Mouse (Mus musculus): ENCODE data around the gene Nlk. TPM values are rescaled to one million over a fixed set of nuclear protein-coding genes. Genes with fewer than 3 reads are reported as not detected.

Gene Nlk
- polyA plus RNA-seq, 1 experiment from 2014 or later, result 29.4 TPM

DNA sequence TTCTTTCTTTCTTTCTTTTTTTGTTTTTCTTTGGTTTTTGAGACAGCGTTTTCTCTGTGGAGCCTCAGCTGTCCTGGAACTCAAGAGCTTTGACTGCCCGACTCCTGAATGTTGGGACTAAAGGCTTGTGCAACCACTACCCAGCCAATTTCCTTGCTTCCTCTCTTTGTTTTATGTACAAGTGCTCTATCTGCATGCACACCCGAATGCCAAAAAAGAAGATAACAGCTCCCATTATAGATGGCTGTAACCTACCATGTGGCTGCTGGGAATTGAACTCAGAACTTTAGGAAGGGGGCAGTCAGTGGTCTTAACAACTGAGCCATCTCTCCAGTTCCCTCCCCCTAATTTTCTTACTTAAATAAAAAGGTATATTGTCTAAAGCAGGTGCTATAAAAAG, 77.0 kb downstream of the Nlk start:
- Histone ChIP-seq H3K36me3 (ENCODE audit: control insufficient read depth, insufficient read depth, low read length) (no peaks in the 10 kb centered on the region), H3K4me2 (ENCODE audit: low read depth, low read length) (no peak overlapping the region), H3K4me3 (ENCODE audit: low read depth, low read length) (no peak overlapping the region), H3K27ac (ENCODE audit: low read depth, low read length) (no peak overlapping the region), H3K9ac (replicated peaks; ENCODE audit: low read depth, low read length) (no peak overlapping the region), H3K4me1 (ENCODE audit: control insufficient read depth, insufficient read depth, low read length) (no peaks in the 10 kb centered on the region), H3K27me3 (ENCODE audit: control insufficient read depth, insufficient read depth, low read length) (no peaks in the 10 kb centered on the region), H3K9me3 (ENCODE audit: control insufficient read depth, low read length) (no peaks in the 10 kb centered on the region)
- ATAC-seq (ENCODE audit: low read depth), result no peak
- 89% methylated on average over 3 of the region's 3 CpGs for WGBS

DNA sequence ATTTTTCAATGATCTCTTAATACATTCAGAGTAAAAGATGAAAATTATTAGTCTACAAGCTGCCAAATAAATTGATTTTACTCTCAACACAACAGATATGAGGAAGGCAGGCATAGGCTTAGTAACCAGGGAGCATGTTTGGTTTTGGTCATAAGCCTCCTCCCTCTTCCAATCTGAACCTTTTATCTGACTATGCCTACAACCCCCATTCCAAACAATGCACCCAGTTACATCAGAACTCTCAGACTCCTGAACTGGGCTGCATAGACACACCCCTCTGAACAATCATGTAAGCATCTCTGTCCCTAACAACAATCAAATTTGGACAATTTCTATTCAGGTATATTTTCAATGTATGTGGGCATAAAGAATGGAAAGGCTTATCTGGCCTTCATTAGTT, 85.9 kb downstream of the Nlk start:
- Histone ChIP-seq H3K4me2 (ENCODE audit: low read depth, low read length) (no peak overlapping the region), H3K27me3 (ENCODE audit: control insufficient read depth, insufficient read depth, low read length) (no peaks in the 10 kb centered on the region), H3K27ac (ENCODE audit: low read depth, low read length) (no peak overlapping the region), H3K4me3 (ENCODE audit: low read depth, low read length) (no peak overlapping the region), H3K9ac (replicated peaks; ENCODE audit: low read depth, low read length) (no peak overlapping the region), H3K36me3 (ENCODE audit: control insufficient read depth, insufficient read depth, low read length) (no peaks in the 10 kb centered on the region), H3K4me1 (ENCODE audit: control insufficient read depth, insufficient read depth, low read length) (no peaks in the 10 kb centered on the region), H3K9me3 (ENCODE audit: control insufficient read depth, low read length) (no peaks in the 10 kb centered on the region)
- no peak for ATAC-seq (ENCODE audit: low read depth)

DNA sequence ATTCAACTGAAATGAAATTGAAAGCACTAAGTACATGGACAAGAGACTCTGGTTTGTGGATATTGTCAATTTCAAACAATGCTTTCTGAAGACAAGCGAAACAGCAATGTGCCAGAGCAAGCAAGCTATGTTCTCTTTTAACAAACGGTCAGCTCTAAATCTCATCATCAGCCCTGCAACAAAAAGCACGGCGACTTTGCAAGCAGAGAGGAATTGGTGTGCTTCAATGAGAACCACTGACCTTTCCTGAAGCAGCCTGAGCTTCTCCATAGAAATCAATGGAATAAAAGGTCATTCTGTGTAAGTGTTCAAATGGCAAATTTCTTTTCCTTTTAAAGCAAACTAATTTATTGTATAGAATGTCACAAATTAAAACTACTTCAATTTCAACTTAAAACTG, 87.5 kb downstream of the Nlk start:
- Histone ChIP-seq H3K27me3 (ENCODE audit: control insufficient read depth, insufficient read depth, low read length) (no peaks in the 10 kb centered on the region), H3K4me1 (ENCODE audit: control insufficient read depth, insufficient read depth, low read length) (no peaks in the 10 kb centered on the region), H3K27ac (ENCODE audit: low read depth, low read length) (no peak overlapping the region), H3K4me2 (ENCODE audit: low read depth, low read length) (no peak overlapping the region), H3K9me3 (ENCODE audit: control insufficient read depth, low read length) (no peaks in the 10 kb centered on the region), H3K36me3 (ENCODE audit: control insufficient read depth, insufficient read depth, low read length) (no peaks in the 10 kb centered on the region), H3K9ac (replicated peaks; ENCODE audit: low read depth, low read length) (no peak overlapping the region), H3K4me3 (ENCODE audit: low read depth, low read length) (no peak overlapping the region)
- no peak for ATAC-seq (ENCODE audit: low read depth)
- 81% methylated on average over 4 of the region's 4 CpGs for WGBS

DNA sequence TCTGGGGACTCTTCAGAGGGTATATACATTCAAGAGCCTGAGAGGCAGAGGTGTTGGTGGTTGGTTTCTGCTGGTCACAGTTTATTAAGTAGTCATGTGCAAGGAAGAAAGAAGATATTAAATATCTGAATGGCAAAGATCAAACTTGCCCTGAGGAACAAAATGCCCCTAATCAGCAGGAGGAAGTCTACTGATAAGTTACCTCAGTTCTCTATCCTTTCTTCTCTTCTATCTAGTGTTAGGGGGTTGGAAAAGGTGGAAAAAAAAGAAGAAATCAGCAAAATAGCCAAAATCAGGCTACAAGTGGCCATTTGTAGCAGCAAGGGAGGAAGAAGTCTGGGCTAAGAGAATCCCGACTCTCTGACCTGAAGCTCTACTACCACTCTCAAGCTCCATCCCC, 92.3 kb downstream of the Nlk start:
- Histone ChIP-seq H3K27me3 (ENCODE audit: control insufficient read depth, insufficient read depth, low read length) (no peaks in the 10 kb centered on the region), H3K4me3 (ENCODE audit: low read depth, low read length) (no peak overlapping the region), H3K4me1 (ENCODE audit: control insufficient read depth, insufficient read depth, low read length) (no peaks in the 10 kb centered on the region), H3K9me3 (ENCODE audit: control insufficient read depth, low read length) (no peaks in the 10 kb centered on the region), H3K9ac (replicated peaks; ENCODE audit: low read depth, low read length) (no peak overlapping the region), H3K4me2 (ENCODE audit: low read depth, low read length) (no peak overlapping the region), H3K27ac (ENCODE audit: low read depth, low read length) (no peak overlapping the region), H3K36me3 (ENCODE audit: control insufficient read depth, insufficient read depth, low read length) (peaks cover 5% of the 10 kb centered on the region; the same call in 1 of the 2 replicates)
- WGBS, result 86% methylated on average over 1 of the region's 1 CpGs
- ATAC-seq (ENCODE audit: low read depth), result no peak

GRCm38 (mm10) chr11:78602781-78603180, 94.4 kb downstream of the Nlk start:
- H3K27ac ChIP-seq (ENCODE audit: low read depth, low read length), result no peak overlapping the region
- 93% methylated on average over 3 of the region's 3 CpGs for WGBS
- no peak overlapping the region for H3K4me3 ChIP-seq (ENCODE audit: low read depth, low read length)
- peaks cover 5% of the 10 kb centered on the region; the same call in 1 of the 2 replicates for H3K36me3 ChIP-seq (ENCODE audit: control insufficient read depth, insufficient read depth, low read length)
- H3K9me3 ChIP-seq (ENCODE audit: control insufficient read depth, low read length), result no peaks in the 10 kb centered on the region
- H3K4me2 ChIP-seq (ENCODE audit: low read depth, low read length), result no peak overlapping the region
- H3K27me3 ChIP-seq (ENCODE audit: control insufficient read depth, insufficient read depth, low read length), result no peaks in the 10 kb centered on the region
- no peak overlapping the region for H3K9ac ChIP-seq (replicated peaks; ENCODE audit: low read depth, low read length)
- no peaks in the 10 kb centered on the region for H3K4me1 ChIP-seq (ENCODE audit: control insufficient read depth, insufficient read depth, low read length)
- no peak for ATAC-seq (ENCODE audit: low read depth)

GRCm38 (mm10) chr11:78600926-78601590, 96.1 kb downstream of the Nlk start:
- WGBS, result 85% methylated on average over 4 of the region's 4 CpGs
- Histone ChIP-seq H3K9me3 (ENCODE audit: control insufficient read depth, low read length) (no peaks in the 10 kb centered on the region), H3K27me3 (ENCODE audit: control insufficient read depth, insufficient read depth, low read length) (no peaks in the 10 kb centered on the region), H3K36me3 (ENCODE audit: control insufficient read depth, insufficient read depth, low read length) (peaks cover 5% of the 10 kb centered on the region; the same call in 1 of the 2 replicates), H3K4me3 (ENCODE audit: low read depth, low read length) (no peak overlapping the region), H3K4me2 (ENCODE audit: low read depth, low read length) (no peak overlapping the region), H3K4me1 (ENCODE audit: control insufficient read depth, insufficient read depth, low read length) (peaks cover 4% of the 10 kb centered on the region; the same call in 1 of the 2 replicates), H3K9ac (replicated peaks; ENCODE audit: low read depth, low read length) (no peak overlapping the region), H3K27ac (ENCODE audit: low read depth, low read length) (no peak overlapping the region)
- no peak for ATAC-seq (ENCODE audit: low read depth)

GRCm38 (mm10) chr11:78600496-78600895, 96.7 kb downstream of the Nlk start:
- Histone ChIP-seq H3K27ac (ENCODE audit: low read depth, low read length) (no peak overlapping the region), H3K4me2 (ENCODE audit: low read depth, low read length) (no peak overlapping the region), H3K9me3 (ENCODE audit: control insufficient read depth, low read length) (no peaks in the 10 kb centered on the region), H3K36me3 (ENCODE audit: control insufficient read depth, insufficient read depth, low read length) (peaks cover 5% of the 10 kb centered on the region; the same call in 1 of the 2 replicates), H3K4me3 (ENCODE audit: low read depth, low read length) (no peak overlapping the region), H3K9ac (replicated peaks; ENCODE audit: low read depth, low read length) (no peak overlapping the region), H3K4me1 (ENCODE audit: control insufficient read depth, insufficient read depth, low read length) (peaks cover 4% of the 10 kb centered on the region; the same call in 1 of the 2 replicates), H3K27me3 (ENCODE audit: control insufficient read depth, insufficient read depth, low read length) (no peaks in the 10 kb centered on the region)
- ATAC-seq (ENCODE audit: low read depth), result no peak
- 89% methylated on average over 3 of the region's 3 CpGs for WGBS

- no peak for ATAC-seq (ENCODE audit: low read depth)
- Histone ChIP-seq H3K4me3 (ENCODE audit: low read depth, low read length) (no peak overlapping the region), H3K27me3 (ENCODE audit: control insufficient read depth, insufficient read depth, low read length) (no peaks in the 10 kb centered on the region), H3K9ac (replicated peaks; ENCODE audit: low read depth, low read length) (no peak overlapping the region), H3K4me2 (ENCODE audit: low read depth, low read length) (no peak overlapping the region), H3K9me3 (ENCODE audit: control insufficient read depth, low read length) (no peaks in the 10 kb centered on the region), H3K36me3 (ENCODE audit: control insufficient read depth, insufficient read depth, low read length) (peaks cover 5% of the 10 kb centered on the region; the same call in 1 of the 2 replicates), H3K4me1 (ENCODE audit: control insufficient read depth, insufficient read depth, low read length) (peaks cover 4% of the 10 kb centered on the region; the same call in 1 of the 2 replicates), H3K27ac (ENCODE audit: low read depth, low read length) (no peak overlapping the region)
- WGBS, result 82% methylated on average over 4 of the region's 4 CpGs
Measured at GRCm38 (mm10) chr11:78600051-78600450, 97.1 kb downstream of the Nlk start.

DNA sequence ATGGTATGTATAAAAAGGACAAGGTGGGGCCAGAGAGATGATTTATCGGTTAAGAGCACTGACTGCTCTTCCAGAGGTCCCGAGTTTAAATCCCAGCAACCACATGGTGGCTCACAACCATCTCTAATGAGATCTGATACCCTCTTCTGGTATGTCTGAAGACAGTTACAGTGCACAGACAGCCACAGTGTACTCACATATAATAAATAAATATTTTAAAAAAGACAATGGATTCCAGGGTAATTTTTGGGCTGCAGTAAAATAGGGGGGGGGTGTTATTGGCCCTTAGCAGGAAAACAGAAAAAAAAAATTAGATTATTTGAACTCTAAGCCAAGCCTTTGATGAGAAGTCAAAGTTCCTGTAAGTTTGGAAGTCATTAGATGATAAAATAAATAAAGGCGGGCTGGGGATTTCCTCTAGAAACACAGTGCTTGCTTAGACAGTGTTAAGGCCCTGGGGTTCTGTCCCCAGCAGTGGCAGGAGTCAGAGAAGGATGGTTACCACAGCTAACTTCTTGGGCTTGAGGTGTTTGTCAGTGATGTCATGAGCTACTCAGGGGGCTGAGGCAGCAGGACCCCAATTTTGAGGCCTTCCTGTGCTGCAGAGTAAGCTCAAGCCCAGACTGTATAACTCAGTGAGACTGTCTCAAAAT, 98.3 kb downstream of the Nlk start:
- H3K4me2 ChIP-seq (ENCODE audit: low read depth, low read length), result no peak overlapping the region
- no peak for ATAC-seq (ENCODE audit: low read depth)
- peaks cover 4% of the 10 kb centered on the region; the same call in 1 of the 2 replicates for H3K4me1 ChIP-seq (ENCODE audit: control insufficient read depth, insufficient read depth, low read length)
- 83% methylated on average over 3 of the region's 3 CpGs for WGBS
- no peaks in the 10 kb centered on the region for H3K9me3 ChIP-seq (ENCODE audit: control insufficient read depth, low read length)
- H3K4me3 ChIP-seq (ENCODE audit: low read depth, low read length), result no peak overlapping the region
- no peak overlapping the region for H3K27ac ChIP-seq (ENCODE audit: low read depth, low read length)
- H3K9ac ChIP-seq (replicated peaks; ENCODE audit: low read depth, low read length), result no peak overlapping the region
- H3K27me3 ChIP-seq (ENCODE audit: control insufficient read depth, insufficient read depth, low read length), result no peaks in the 10 kb centered on the region
- peaks cover 5% of the 10 kb centered on the region; the same call in 1 of the 2 replicates for H3K36me3 ChIP-seq (ENCODE audit: control insufficient read depth, insufficient read depth, low read length)

Measured in neural tube, embryonic 14.5 days (tissue).